Mouse (Mus musculus) ES-Bruce4 (cell line): Measurements from ENCODE around the gene Ttll1.

Experiments
- CTCF ChIP-seq: IDR thresholded peaks from one replicate; pipeline ENCODE4 v1.8.1; 2011; ENCODE audit warnings: low read depth, low read length
- EP300 ChIP-seq: IDR thresholded peaks from 2 replicates; pipeline ENCODE4 v1.6.1; 2011; ENCODE audit warnings: low read depth, low read length; ENCODE audit not compliant: insufficient read depth
- POLR2A ChIP-seq: IDR thresholded peaks from one replicate; pipeline ENCODE4 v1.8.1; 2011; ENCODE audit warnings: low read length; ENCODE audit not compliant: insufficient read depth

DNA sequence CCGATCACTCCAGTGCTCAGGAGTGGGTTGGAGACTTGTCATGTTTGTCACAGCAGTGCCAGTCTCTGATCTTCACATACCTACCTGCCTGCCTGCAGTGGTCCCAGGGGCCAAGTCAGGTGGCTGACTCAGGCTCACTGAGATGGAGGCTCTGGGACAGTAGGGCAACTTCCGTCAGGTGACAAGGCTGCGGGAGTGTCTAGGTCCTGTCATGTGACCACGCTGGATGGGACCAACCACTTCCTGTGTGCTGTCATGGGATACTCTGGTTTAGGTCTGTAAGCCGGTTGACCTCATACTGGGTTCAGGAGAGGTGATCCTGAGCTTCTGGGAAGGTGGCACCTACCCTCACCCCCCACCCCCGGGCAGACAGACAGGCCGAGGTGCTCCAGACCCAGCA is 35.3 kb upstream of the Ttll1 start:
- TF ChIP-seq CTCF (no peak), POLR2A (no peak), EP300 (no peak)
